Mouse (Mus musculus): ENCODE measurements around the gene Ltv1. TPM values are rescaled to one million over a fixed set of nuclear protein-coding genes. Genes with fewer than 3 reads are reported as not detected.
A peak's percentile ranks its signal among the peaks of the same experiment; 100 is the strongest.

Gene Ltv1
- total RNA-seq (2021), result 10 to 100 TPM; 30.5 to 37.0 TPM
- long read RNA-seq, experiment 1, transcript Ltv1-201 (11 exons, 2,297 nt), result major isoform, 46 of 52 reads
- long read RNA-seq, experiment 1, partial matches to known transcripts, result 3 of 52 reads
- long read RNA-seq, experiment 1, other reads (novel, unspliced or antisense), result 3 of 52 reads
- long read RNA-seq, experiment 2, transcript Ltv1-201 (11 exons, 2,297 nt), result major isoform, 17 of 21 reads
- long read RNA-seq, experiment 2, partial matches to known transcripts, result 2 of 21 reads
- long read RNA-seq, experiment 2, other reads (novel, unspliced or antisense), result 2 of 21 reads

- DNase-seq, result peak; percentile 98
Measured at GRCm38 (mm10) chr10:13192731-13193351, at the start of gene Ltv1. Gene Ltv1, minus strand, starts transcription at chr10:13193168.

DNA sequence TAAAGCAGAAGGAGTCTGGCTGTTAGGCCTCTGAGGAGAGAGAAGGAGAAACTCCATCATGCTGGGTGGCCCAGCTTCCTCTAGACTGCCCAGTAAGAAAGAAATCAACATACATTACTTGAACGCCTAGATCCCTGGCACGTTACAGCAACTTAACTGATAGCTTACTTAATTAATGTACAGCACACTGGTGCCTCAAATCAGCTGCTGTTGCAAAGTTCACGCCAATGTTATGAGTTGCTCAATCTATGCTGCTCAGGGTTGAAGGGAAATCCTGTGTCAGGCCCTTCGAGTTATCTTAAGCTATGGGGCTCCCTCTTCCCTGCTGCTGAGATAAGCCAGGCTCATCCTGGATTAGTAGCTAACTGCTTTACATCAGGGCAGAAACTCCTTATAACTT lies 47.5 kb upstream of the Ltv1 start:
- DNase-seq, result no peak

GRCm38 (mm10) chr10:13238188-13238587 lies 45.2 kb upstream of the Ltv1 start:
- no peak for DNase-seq

DNA sequence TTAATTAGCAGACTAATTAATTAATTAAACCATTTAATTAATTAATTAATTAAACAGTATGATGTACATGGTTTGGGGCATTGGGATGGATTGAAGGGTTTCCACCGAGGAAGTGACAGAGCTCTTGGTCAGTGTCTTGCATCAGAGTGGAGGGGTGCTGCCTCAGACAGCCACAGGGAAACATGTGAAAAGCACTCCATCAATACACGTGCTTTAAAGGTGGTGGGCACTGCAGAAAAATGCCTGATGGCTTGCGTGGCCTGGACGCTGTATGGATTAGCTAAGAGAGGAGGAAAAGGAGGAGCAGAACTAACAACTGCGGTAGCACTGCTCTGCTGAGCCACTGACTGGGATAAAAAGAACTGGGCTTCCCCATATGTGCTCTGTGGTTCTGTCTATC lies 43.9 kb upstream of the Ltv1 start:
- no peak for DNase-seq

DNA sequence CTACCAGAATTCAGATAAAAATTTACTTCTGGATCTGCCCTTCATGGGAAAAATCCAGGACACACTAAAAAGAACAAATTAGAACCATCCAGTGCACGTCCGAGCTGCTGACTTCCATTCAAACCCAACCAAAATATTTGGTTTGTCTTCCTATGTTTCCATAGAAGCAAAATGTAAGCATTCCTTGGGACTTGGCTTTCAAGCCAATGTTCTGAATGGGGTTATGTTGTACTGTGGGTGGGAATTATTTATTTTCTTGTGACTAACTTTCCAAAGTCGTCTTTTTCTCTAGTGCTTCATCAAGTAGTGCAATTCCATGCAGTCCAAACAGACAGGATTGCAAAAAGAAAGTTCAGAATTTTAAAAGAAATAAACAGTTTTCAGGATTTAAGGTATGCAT lies 41.5 kb upstream of the Ltv1 start:
- no peak for DNase-seq

GRCm38 (mm10) chr10:13233941-13234340 lies 41.0 kb upstream of the Ltv1 start:
- DNase-seq, result no peak

GRCm38 (mm10) chr10:13233143-13233622 lies 40.2 kb upstream of the Ltv1 start:
- DNase-seq, result no peak

- DNase-seq, result no peak
Measured at GRCm38 (mm10) chr10:13232443-13233142, 39.6 kb upstream of the Ltv1 start.

GRCm38 (mm10) chr10:13230716-13231115 lies 37.7 kb upstream of the Ltv1 start:
- DNase-seq, result no peak

GRCm38 (mm10) chr10:13225377-13226063 lies 32.6 kb upstream of the Ltv1 start:
- no peak for DNase-seq

GRCm38 (mm10) chr10:13222135-13222534 lies 29.2 kb upstream of the Ltv1 start:
- no peak for DNase-seq

GRCm38 (mm10) chr10:13220061-13220460 lies 27.1 kb upstream of the Ltv1 start:
- no peak for DNase-seq

- DNase-seq, result no peak
Measured at GRCm38 (mm10) chr10:13213956-13214355, 21.0 kb upstream of the Ltv1 start.

DNA sequence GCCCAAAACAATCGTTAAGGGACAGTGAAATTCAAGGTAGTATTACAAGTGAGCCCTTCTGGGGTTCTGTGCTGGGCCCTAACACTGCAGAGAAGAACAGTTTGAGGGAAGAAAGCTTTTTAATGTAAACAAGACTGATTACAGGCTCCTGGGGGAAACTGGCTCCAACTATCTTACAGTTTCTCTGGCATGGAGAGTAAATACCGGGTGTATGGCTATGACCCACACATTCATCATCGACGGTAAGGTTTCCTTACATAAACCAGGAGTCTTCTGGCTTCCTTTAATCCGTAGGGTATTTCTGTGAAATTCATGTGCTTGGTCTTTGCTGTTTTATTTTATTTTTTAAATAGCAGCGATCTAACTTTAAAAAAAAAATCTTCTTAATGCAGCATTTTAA lies 19.9 kb upstream of the Ltv1 start:
- DNase-seq, result no peak

DNA sequence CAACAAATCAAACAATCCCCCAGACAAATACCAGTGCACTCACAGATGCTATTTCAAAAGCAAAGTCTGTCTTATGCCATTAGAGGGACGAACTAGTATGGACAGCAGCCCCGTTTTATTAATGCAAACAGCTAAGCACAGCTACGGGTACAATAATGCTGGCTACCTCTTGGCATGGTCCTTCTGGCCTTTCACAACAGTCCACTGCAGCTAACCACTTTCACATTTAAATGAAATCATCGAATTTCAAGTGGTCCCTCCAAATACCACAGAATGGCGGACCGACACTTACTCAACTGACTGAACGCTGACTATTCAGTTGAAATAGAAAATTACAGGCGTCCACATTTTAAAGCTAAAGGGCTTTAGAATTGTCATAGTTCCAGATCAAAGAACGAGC lies 19.4 kb upstream of the Ltv1 start:
- DNase-seq, result no peak

- DNase-seq, result no peak
Measured at GRCm38 (mm10) chr10:13209930-13210637, 17.1 kb upstream of the Ltv1 start.

DNA sequence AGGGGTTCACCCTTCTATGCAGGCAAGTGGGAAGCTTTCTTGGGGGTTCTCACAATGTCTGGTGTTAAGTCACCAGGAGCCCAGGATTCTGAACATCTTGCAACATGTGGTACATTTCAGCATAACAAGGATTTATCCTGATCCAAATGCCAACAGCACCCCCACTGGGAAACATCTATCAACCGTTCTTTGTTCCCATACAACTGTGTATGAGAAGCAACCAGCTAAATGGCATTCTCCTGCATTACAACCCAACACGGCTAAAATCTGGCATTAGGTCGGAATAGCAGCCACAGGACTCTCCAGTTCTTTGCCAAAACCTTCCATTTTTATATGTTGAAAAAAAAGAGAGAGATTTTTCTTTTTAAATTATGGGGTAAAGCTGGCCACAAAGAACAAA lies 16.5 kb upstream of the Ltv1 start:
- no peak for DNase-seq

DNA sequence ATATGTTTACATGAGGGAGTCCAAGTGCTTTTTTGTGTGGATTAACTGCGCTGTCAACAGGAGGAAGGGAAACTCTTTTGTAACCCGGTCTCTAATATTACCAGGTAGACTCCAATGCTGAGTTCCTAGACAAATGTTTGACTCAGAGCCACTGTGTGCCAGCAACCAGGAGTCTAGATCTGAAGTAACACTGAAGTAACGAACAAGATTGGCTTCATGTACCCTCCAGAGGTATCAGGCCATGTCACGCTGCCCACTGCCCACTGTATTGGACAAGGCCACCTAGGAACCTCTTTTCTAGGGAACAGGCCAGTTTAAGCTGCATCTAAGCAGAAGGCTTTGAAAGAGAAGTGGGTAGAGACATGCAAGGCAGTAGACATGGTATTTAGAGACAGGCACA lies 16.1 kb upstream of the Ltv1 start:
- DNase-seq, result no peak

DNA sequence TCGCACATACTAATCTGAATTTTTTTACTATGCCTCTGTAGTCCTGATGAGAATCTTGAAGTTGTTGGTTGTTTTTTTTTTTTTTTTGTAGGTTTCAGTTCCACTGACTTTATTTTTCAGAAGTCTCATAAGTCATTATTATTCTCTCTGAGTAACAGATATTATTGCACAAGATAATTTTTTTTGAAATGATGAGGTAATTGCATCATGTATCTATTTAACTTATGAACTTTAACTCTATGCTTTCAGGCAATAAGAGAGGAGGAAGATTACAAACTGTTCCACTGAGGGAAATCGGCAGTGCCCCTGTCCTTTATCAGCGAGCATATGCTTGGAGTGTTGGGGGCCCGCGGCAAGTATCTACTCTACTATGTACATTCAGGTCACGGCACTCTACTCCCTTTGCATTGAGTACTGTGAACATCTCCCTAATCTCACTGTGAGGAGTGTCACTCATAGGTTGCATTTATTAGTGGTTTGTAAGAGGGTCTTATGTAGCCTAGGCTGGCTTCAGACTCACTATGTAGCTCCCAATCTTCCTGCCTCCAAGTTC lies 8.8 kb upstream of the Ltv1 start:
- no peak for DNase-seq

- no peak for DNase-seq
Measured at GRCm38 (mm10) chr10:13200862-13201261, 7.9 kb upstream of the Ltv1 start.

DNA sequence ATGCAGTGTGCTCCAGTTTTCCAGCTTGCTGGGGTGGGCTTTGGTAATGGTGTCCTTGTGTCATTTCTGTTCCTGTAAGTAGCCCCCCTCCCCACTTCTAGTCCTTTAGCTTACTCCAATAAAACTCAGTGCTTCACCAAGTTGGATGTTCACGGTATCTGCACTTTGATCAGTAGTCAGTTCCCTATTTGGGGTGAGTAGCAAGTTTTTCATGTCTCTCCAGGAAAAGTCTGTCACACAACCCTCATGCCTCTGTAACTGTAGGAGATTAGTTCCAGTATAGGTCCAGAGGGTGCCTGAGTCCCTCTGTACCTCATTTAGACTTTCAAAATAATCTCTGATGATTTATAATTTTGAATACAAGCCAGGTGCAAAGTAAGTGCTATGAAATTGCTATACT lies 6.3 kb upstream of the Ltv1 start:
- DNase-seq, result no peak
